Mouse (Mus musculus) liver, embryonic 13.5 days (tissue): Measurements from ENCODE around the gene Cfap52. TPM values are rescaled to one million over a fixed set of nuclear protein-coding genes. Genes with fewer than 3 reads are reported as not detected.

Experiments
- ATAC-seq: fragments of 200-750 bp; cut with Nextera tagmentation; 2 replicates; pipeline ENCODE4 v1.8.0; 2017; ENCODE audit warnings: low read depth, mild to moderate bottlenecking, moderate number of reproducible peaks, moderate library complexity
- DNase-seq: peaks from one replicate; pipeline ENCODE4 v3.0.0; 2022
- H3K27ac ChIP-seq: fragments of 300-500 bp; sonication (generic); 2 replicates; pipeline ENCODE4 v1.5.1; 2015; ENCODE audit warnings: moderate library complexity, mild to moderate bottlenecking, inconsistent platforms
- H3K27me3 ChIP-seq: fragments of 300-500 bp; sonication (generic); 2 replicates; pipeline ENCODE4 v1.6.1; 2015; ENCODE audit warnings: mild to moderate bottlenecking, inconsistent platforms
- H3K36me3 ChIP-seq: fragments of 300-500 bp; sonication (generic); 2 replicates; pipeline ENCODE4 v1.6.1; 2015; ENCODE audit warnings: mild to moderate bottlenecking, inconsistent platforms
- H3K4me1 ChIP-seq: fragments of 300-500 bp; sonication (generic); replicated peaks from 2 replicates; pipeline ENCODE4 v1.6.1; 2015; ENCODE audit warnings: inconsistent platforms
- H3K4me2 ChIP-seq: fragments of 300-500 bp; sonication (generic); 2 replicates; pipeline ENCODE4 v1.6.1; 2015; ENCODE audit warnings: inconsistent platforms, mild to moderate bottlenecking, moderate library complexity
- H3K4me3 ChIP-seq: fragments of 300-500 bp; sonication (generic); replicated peaks from 2 replicates; pipeline ENCODE4 v1.5.1; 2015; ENCODE audit warnings: mild to moderate bottlenecking, inconsistent platforms
- H3K9ac ChIP-seq: fragments of 300-500 bp; sonication (generic); 2 replicates; pipeline ENCODE4 v1.6.1; 2015; ENCODE audit warnings: mild to moderate bottlenecking, inconsistent platforms
- H3K9me3 ChIP-seq: fragments of 300-500 bp; sonication (generic); replicated peaks from 2 replicates; pipeline ENCODE4 v1.6.1; 2016; ENCODE audit warnings: inconsistent platforms
- WGBS: fragments of 180-500 bp; shearing (Covaris S2); methylation state at CpG from one replicate; pipeline ENCODE4 v1.1.7; 2015; ENCODE audit not compliant: insufficient replicate concordance; 5-methylcytosine and 5-hydroxymethylcytosine counted together
- polyA plus RNA-seq: library from polyadenylated mRNA; unstranded; fragments of >200 nt; fragmentation: Nextera tagmentation; extraction: Ambion mirVana; gene quantifications from 2 replicates; pipeline ENCODE4 v1.2.1, GENCODE M21; 2015

Cfap52 gene
- polyA plus RNA-seq, 1 experiment from 2014 or later = not detected

GRCm38 (mm10) chr11:67895641-67896040, 69.8 kb downstream of the Cfap52 start:
- WGBS = 60% methylated on average over 7 of the region's 7 CpGs
- no peak overlapping the region for H3K4me3 ChIP-seq
- no peak overlapping the region for H3K9ac ChIP-seq
- H3K4me2 ChIP-seq = no peak overlapping the region
- H3K27ac ChIP-seq = no peak overlapping the region
- H3K36me3 ChIP-seq = no peaks in the 10 kb centered on the region
- DNase-seq (no peak), ATAC-seq (no peak)
- no peaks in the 10 kb centered on the region for H3K27me3 ChIP-seq
- no peaks in the 10 kb centered on the region for H3K9me3 ChIP-seq
- H3K4me1 ChIP-seq = no peaks in the 10 kb centered on the region

GRCm38 (mm10) chr11:67888521-67888920, 76.9 kb downstream of the Cfap52 start:
- WGBS = 63% methylated on average over 5 of the region's 5 CpGs
- no peak overlapping the region for H3K9ac ChIP-seq
- ATAC-seq = no peak
- H3K4me2 ChIP-seq = no peak overlapping the region
- no peaks in the 10 kb centered on the region for H3K36me3 ChIP-seq
- no peak overlapping the region for H3K27ac ChIP-seq
- H3K9me3 ChIP-seq = 0 out of 2 replicates have a peak, but pooled peaks cover 4% of the 10 kb centered on the region
- H3K4me1 ChIP-seq = no peaks in the 10 kb centered on the region
- no peaks in the 10 kb centered on the region for H3K27me3 ChIP-seq
- H3K4me3 ChIP-seq = no peak overlapping the region
- DNase-seq = no peak

- 83% methylated on average over 2 of the region's 2 CpGs for WGBS
- H3K36me3 ChIP-seq = no peaks in the 10 kb centered on the region
- no peaks in the 10 kb centered on the region for H3K27me3 ChIP-seq
- no peak overlapping the region for H3K4me2 ChIP-seq
- no peaks in the 10 kb centered on the region for H3K4me1 ChIP-seq
- ATAC-seq (no peak), DNase-seq (no peak)
- H3K4me3 ChIP-seq = no peak overlapping the region
- no peak overlapping the region for H3K9ac ChIP-seq
- no peak overlapping the region for H3K27ac ChIP-seq
- 0 out of 2 replicates have a peak, but pooled peaks cover 4% of the 10 kb centered on the region for H3K9me3 ChIP-seq
Observed at GRCm38 (mm10) chr11:67885921-67886320, 79.5 kb downstream of the Cfap52 start.

Other genes with a start within 250 kb of the Cfap52 start
- 0.12 and 0.15 TPM in 2 replicates for gene Glp2r, start 194.5 kb downstream of the Cfap52 start, polyA plus RNA-seq
- gene Gsg1l2, start 191.0 kb downstream of the Cfap52 start, polyA plus RNA-seq = not detected in 2 replicates
- not detected in 2 replicates for gene Dhrs7c, start 167.5 kb downstream of the Cfap52 start, polyA plus RNA-seq
- gene Usp43, start 43.5 kb downstream of the Cfap52 start, polyA plus RNA-seq = 0.02 TPM in 1 of 2 replicates, not detected in the other
- gene Stx8, start 542 bp upstream of the Cfap52 start, polyA plus RNA-seq = 23.4 and 32.5 TPM in 2 replicates